Mouse (Mus musculus): ENCODE measurements around the gene Mon2.

DNA sequence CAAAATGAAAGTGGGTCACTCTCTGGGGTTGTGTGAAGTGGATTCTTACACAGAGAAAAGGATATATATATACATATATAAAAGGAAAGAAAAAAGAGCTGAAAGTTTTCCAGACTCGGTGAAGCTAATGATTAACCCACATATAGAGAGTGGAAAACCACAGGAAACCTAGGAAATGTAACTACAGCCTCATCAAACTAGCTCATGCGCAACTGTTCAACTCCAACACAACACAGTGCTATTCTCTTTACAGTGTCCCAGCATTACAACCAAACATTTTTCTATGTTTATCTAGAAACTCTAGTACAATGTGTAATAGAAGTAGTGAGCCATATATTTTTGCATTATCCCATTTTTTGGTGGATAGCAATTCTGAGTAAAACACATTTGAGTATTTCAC, 24.3 kb upstream of the Mon2 start:
- TF ChIP-seq CTCF (IDR thresholded peaks at IDR 0.05; ENCODE audit: extremely low read depth, insufficient read depth, low read length) = no peak
- no peak for TF ChIP-seq POLR2A (IDR thresholded peaks at IDR 0.05; ENCODE audit: extremely low read depth, insufficient read depth, low read length)
